Mouse (Mus musculus): ENCODE data around the gene Gm9964. TPM values are rescaled to one million over a fixed set of nuclear protein-coding genes. Genes with fewer than 3 reads are reported as not detected.
"Not testable (repeated sequence)": the region's sequence is repeated elsewhere in the genome, so short reads cannot be mapped to it uniquely, and the experiment has no call there.

Gm9964 gene
- not detected for polyA plus RNA-seq (2017; shearing (Covaris generic))

DNA sequence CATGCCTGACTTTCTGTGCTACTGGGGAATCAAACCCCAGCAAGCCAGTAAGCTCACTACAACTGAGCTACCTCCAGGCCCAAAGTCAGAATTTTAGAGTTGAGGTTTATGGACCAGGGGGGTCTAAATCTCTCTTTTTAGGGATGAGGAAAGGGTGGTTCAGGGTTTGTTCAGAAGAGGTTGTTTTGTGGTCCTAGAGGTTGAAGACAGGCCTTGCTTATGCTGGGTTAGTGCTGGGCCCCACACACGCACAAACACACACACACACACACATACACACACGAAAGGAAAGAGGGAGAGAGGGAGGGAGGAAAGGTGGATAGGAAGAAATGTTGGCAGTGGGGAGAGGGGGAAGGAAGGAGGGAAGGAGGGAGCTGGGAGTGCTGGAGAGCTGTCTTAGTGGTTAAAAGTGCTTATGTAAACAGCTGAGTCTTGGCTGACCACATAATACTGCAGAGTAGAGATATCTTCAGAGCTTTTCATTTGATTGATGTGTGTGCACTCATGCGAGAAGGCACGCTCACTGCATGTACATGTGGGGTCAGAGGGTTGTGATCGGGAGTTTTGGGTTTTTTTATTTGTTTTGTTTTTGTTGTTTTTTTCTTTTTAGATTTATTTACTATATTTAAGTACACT, at the start of gene Gm9964:
Gm9964 (minus strand) TSS at position 51 of the 636 bp plus-strand sequence.
- no peak for ATAC-seq

DNA sequence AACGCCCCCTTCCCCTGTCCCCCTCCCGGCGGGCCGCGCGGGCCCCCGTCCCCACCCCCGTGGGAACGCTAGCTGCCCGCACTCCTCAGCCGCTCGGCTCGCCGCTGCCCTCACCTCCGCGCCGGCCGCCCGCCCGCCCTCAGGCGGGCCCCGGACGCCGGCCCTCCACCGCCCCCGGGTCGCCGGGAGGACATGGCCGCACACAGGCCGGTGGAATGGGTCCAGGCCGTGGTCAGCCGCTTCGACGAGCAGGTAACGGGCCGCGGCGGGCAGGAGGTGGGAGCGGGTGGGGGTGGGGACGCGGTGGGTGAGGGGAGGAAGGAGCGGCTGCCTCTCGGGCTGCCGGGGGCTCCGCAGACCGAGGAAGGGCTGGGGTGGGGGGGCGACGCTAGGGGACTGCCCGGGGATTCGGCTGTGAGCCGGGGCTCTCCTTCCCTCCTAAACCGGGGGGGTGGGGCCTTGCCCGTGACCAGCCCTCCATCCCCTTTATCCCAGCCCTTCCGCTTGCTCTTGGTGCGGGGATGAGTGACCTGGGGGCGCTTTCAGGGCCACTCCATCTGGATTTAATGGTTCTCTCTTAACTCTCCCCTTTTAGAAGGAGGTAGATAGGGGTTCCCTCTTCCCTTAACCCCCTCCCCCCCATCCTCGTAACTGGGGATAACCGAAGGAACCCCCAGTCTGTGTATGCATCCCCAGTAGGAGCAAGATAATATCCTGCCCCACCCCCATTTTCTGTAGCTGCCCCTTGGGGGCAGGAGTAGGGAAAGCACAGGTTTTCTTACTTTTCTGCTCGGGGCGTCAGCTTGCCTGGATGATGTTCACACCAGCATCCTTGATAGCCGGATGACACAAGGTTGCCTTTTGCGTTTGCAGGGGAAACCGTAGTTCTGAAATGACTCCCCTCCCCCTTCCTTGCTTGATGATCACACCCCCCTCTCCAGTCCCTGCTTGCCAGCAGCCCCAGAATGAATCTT, 43.4 kb upstream of the Gm9964 start:
- ATAC-seq, result peak; percentile 36

DNA sequence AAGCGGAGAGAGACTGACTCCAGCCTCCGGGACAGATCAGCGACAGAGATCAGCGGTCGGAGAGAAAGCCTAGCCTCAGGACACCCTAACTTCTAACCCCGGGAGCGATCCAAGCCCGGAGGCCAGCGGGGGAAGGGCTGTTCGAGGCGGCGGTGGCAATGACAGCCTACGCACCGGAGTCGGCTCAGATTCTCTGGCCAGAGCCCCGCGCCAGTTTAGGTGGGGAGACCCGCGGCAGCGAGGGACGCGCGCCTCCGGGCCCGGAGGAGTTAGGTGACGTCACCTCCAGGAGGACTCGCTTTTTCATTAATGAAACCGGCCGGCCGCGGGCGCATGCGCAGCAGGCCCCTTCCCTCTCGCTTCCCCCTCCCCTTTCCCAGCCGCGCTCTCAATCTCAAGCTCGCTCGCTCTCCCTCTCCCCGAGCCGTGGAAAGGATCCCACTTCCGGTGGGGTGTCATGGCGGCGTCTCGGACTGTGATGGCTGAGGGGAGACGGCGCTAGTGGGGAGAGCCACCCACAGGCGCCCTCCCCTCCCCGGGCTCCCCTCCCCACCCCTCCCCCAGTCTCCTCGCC, 42.6 kb upstream of the Gm9964 start, which contains the start of gene Nf1:
Nf1 (plus strand) TSS at position 460 of the 574 bp plus-strand sequence.
- peak; percentile 77 for ATAC-seq

DNA sequence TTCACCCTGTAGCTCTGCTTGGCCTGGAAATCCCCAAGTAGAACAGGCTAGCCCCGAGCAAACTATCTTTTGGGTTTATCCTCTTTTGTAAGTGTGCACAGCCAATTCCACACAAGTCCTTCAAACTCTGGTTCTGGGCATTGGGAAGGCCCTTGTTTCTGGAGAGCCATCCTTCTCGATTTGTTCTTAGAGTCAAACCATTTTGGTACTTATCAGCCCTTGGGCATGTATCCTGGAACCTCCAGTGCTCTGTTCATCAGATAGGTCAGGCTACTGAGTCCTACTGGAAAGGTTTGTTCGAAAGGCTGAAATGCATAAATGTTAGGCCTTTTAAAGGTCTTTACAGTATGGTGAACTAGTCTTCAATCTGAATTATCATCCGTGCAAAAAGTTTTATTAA, 41.9 kb upstream of the Gm9964 start:
- ATAC-seq, result no peak

DNA sequence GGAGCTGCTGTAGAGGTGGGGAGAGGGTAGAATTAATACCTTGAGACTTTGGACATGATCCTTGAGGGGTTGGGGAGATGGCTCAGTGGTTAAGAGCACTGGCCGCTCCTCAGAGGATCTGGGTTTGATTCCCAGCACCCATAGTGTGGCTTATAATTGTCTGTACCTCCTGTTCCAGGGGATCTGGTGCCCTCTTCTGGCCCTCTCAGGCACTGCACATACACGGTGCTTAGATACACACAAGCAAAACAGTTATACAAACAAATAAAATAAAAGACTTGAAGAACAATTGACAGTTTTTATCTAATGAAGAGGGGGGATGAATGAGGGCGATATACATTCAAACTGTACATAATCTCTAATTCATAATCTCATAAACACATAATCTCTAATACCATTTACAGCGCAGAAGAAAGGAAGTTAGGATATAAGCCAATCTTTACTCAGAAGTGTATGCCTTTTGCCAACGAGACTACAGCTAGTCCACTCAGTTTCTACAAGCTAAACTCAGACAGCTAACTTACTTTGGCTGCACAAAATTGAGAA, 40.1 kb upstream of the Gm9964 start:
- ATAC-seq, result no peak

DNA sequence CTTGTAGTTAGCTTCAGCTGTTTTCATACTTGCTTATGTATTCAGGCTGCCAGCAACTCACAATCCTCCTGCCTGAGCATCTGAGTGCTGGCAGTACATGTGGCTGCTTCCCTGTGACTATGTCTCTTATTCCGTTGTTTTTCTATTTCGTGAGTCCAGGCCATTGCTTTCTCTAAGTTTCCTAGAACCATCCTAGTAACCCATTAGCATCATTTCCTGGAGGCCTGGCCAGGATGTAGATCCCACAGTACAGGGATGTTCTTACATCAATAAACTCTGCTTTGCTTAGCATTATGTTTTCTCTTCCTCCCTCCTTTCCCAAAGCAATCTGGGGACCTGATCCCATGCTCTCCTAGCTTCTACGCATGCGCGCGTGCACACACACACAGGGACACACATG, 38.4 kb upstream of the Gm9964 start:
- ATAC-seq, result no peak

DNA sequence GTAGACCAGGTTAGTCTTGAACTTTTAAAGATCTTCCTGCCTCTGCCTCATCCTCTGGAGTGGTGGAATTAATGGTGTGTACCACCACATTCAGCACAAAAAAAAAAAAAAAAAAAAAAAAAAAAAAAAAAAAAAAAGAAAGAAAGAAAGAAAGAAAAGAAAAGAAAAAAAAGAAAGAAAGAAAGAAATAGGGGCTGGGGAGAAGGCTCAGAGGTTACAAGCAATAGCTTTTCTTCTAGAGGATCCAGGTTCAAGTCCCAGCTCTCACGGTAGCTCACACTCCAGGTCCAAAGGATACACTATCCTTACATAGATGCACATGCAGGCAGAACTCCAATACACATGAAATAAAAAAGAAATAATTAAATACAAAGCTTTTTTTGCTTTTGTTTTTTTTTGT, 32.9 kb upstream of the Gm9964 start:
- ATAC-seq, result no peak

DNA sequence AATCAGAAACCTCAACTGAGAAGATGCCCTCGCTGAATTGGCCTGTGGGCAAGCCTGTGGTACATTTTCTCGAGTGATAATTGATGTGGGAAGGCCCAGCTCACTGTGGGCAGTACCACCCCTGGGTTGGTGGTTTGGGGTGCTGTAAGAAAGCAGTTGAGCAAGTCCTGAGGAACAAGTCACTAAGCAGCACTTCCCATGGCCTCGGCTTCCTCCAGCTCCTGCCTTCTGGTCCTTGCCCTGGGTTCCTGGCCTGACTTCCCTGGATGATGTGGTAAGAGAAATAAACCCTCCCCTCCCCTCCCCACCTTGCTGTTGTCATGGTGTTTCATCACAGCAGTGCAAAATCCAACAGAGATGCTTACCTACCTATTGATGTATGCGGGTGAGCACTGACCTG, 31.4 kb upstream of the Gm9964 start:
- no peak for ATAC-seq

DNA sequence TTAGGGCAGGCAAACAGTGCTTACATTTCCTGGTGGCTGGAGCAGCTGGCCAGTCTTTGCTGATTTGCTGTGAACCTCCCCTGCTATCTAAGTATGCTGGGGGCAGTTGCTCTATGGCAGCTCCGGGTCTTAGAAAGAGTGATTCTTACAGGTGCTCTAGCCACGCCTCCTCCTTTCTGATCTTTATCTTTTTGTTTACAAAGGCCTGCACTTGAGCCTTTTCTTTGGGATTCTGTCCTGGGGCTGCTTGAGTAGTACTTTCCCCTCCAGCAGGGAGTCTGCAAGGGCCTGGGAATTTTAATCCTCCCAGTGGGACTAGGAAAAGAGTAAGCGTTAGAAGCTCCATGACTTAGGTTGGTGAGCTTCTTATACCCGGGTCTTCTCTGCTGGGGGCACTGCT, 30.4 kb upstream of the Gm9964 start:
- ATAC-seq, result no peak

DNA sequence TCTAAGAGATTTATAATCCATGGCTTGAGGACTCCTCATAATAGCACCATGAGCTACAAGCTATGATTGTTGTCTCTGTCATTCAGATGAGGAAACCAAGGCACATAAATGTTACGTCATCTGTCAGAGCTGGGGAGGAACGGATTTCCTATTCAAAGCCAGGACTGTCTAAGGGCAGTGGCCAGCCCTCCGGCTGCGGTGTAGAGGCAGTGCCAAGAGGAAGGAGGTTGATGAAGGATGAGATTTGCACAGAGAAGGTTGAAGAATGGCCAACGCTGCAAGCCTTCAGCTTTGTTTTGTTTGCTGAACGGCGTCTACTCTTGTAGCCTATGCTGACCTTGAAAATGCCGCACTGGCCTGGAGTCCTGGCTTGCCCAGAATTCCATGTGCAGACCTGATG, 29.0 kb upstream of the Gm9964 start:
- ATAC-seq, result no peak

DNA sequence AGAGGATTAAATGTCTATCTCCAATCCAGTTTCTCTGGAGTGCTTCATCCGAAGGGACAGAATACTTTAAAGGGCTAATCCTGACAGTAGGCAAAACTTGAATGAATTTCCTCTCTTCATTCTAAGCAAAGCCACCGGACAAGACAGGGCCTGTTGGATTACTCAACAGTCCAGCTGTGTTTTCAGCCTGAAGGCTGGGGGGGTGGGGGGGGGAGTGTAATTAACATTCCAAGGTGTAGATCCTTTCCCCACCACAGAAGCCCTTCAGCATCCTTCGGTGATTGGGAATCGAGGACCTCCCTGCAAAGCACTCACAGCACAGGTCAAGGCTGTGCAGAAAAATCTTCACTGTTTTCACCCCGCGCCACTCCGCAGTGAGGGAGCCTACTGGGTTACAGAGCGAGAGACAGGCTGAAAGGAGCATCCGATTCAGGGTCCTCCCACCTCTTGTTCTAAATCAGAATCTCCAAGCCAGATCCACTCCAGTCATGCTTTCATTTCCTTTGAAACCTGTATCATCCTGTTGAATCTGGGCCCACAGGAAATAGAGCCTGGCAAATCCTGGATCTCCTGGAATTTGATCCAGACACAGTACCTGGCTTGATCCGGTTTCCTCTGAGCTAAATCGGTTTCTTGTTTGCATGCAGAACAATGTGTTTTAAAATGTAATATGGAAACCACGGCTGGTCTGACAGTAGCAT, 27.4 kb upstream of the Gm9964 start:
- ATAC-seq, result no peak

DNA sequence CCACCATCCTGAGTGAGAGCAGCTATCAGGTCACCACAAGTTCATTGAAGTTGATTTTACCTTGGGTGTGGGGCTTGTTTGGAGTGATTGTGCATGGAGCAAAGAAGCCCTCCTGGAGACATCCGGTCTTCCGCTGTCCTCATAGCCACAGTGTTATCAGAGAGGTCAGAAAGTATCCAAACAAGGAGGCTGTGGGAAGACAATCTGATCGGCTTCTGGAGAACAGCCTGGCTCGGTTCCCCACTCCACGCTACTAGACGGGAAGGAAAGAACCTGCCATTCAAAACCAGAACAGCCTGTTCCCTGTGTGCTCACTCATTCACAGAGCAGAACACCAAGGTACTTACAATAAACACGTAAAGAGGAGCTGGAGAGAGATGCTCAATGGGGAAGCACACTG, 23.1 kb upstream of the Gm9964 start:
- no peak for ATAC-seq

DNA sequence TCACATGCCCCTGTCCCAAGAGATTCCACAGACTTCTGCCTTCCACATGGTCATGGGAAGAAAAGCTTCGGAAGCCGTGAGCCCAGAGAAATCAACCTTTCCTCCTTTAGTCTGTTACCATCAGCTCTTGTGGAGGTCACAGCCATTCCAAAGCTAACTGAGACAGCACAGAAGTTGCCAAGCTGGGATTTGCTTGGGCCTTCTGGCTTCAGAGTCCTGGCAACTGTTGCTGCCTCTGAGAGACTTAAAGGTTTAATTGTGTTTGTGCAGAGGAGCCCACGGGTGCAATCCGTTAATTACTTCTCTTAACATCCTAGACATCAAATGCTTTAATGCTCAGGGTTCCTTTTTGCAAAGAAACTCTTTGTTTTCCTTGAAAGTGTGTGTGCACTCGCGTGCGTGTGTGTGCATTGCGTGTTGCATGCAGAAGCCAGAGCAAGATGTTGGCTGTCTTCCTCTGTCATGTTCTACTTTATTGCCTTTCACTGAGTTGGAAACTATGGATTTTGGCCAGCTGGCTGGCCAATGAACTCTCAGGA, 20.2 kb upstream of the Gm9964 start:
- no peak for ATAC-seq

DNA sequence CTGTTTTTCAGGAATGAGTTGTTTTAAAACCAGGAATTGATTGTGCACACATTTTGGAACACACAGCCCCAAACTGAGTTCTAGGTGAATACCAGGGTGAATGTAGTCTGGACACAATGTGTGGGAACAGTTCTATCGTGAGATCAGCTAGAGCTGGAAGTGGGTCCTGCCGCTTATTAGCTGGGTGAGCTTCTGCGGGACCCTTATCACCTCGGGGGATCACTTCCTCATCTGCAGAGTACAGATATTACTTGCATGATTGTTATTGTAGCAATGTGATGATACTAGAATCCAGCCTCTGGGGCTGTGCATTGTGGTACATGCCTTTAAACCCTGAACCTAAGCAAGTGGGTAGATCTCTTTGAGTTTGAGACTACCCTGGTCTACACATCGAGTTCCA, 13.8 kb upstream of the Gm9964 start:
- no peak for ATAC-seq

DNA sequence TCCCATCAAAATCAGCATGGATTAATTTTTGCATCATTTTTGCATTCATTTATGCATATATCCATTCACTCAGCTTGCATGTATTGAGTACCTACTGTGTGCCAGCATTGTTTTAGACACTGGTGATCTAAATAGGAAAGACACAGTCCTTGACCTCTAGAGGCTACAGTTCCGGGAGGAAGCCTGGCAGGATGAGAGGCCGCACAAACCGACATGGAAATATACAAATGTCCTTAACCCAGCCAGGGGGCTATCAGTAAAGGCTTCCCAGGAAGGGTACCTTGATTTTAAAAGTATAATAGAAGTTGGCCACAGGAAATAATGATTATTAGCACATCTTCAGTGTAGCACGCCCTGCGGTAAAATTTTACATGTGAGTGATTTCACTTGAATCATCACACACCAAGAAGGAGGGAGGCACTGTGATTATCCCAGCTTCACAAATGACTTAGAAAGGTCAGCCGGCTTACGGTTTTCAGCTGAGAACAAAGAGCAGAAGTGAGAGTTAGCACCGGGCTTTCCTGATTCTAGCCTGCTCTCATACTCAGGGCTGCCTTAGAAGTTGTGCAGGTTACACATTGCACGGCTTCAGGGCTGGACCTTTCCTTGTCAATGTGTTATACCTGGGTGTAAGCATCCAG, 11.0 kb upstream of the Gm9964 start:
- ATAC-seq, result no peak

DNA sequence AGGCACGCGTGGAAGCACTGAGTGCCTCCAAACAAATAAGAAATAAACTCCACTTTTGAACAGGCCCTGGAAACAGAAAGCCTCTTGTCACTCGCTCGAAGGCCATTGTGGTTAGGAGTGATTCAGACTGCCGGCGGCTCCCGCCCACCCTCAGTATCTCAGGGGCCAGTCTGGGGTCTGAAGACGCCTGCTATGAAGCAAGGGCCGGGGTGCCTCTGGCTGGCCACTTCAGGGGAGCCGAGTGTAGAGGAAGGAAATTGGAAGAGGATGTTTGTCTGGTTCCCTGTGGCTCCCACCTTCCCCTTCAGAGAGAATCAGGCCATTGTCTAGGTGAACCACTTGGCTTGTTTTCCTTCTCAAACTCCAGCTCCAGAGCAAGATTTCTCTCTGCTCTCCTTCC, 10.3 kb upstream of the Gm9964 start:
- no peak for ATAC-seq

DNA sequence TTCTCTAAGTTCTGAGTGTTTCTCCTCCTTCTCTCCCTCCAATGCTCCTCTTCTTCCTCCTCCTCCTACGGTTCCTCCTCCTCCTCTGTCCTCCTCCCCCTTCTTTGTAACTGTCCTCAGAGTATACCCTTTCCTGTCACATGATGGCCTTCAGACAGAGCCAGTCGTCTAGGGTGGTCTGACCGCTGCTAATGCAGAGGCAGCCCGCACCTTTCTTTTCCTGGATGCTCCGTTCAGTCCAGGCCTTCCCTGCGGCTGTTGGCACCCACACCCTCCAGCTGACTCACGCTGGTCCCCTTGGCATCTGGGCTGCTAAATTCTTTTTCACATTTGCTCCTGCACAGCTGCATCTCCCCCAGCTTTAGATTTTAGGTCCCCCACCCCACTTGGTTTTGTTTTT, 9.8 kb upstream of the Gm9964 start:
- no peak for ATAC-seq

DNA sequence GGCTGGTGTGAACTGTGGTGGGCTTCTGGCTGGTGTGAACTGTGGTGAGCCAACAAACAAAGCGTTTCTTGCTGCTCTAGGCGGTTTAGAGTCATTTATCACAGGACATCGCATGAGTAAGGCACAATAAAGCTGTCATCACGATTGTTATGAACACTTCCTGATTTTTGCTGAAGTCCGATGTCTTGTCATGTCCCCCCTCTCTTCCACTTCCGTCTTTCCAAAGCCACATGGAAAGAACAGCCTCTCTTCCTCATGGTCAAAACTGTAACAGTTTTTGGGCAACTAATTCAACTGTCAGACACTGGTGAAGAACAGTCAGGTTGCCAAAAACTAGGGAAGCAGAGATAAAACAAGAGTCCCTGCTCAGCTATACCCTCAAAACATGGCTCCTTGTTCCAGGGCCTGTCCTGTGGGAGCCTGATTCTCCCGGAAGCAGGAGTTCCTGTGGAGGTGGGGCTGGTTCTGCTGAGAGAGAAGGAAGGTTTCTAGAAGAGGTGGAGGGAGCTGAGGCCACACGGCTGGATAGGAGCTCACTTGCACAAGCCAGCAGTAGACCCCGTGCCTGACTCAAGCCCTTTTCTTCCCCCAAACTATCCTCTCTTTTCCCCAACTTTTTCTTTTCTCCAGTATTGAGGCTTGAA, 9.1 kb upstream of the Gm9964 start:
- no peak for ATAC-seq

DNA sequence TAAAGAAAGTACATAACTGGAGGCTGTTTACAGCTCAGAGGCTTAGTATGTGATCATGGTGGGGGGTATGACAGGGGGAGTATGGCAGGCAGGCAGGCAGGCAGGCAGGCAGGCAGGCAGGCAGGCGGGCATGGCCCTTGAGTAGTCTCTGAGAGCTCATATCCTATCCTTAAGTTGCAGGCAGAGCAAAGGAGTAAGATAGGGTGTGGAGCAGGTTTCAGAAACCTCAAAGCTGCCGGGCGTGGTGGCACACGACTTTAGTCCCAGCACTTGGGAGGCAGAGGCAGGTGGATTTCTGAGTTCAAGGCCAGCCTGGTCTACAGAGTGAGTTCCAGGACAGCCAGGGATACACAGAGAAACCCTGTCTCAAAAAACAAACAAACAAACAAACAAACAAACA, 7.5 kb upstream of the Gm9964 start:
- ATAC-seq, result not testable (repeated sequence)

DNA sequence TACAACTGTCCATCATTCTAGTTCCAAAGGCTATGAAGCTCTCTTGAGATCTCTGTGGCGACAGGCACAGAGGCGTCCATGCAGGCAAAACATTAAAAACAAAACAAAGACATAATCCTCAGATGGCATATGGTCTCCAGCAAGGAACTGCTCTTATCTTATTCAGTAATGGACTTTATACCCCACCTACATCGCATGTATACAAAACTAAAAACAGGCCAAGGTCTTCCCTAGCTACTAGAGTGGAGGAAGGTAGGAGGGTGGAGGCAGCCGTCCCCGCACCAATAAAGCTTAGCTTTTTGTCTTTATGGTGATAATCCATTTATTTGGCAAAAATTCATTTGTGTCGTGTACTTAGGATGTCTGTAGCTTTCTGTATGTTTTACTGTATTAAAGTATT, 6.4 kb upstream of the Gm9964 start:
- no peak for ATAC-seq

DNA sequence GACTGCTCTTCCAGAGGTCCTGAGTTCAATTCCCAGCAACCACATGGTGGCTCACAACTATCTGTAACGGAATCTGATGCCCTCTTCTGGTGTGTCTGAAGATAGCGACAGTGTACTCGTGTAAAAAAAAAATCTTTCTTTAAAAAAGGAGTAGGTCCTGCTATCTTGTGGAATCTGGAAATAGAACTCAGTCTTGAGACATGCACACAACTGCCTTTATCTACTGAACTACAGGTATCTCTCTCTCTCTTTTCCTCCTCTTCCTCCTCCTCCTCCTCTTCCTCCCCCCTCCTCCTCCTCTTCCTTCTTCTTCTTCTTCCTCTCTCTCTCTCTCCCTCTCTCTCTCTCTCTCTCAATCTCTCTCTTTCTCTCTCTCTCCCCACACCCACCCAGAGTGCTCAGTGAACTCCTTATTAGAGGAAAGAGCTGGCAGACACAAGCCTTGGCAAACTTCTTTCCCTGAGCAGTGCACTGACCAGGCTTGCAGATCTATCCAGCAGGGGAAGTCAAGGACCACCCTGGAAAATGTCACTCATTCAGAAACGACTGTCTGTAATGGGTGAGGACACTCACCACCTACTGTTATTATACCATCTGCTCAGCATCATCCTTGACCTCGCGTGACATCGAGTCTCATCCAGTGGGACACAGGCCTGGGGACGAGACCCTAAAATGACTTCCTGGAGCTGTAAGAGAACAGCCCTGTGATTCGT, 3.2 kb upstream of the Gm9964 start:
- ATAC-seq, result no peak
